Mouse (Mus musculus) heart, adult 11 months (tissue): ENCODE data around the gene Zmym1.
"Not testable (repeated sequence)": the region's sequence is repeated elsewhere in the genome, so short reads cannot be mapped to it uniquely, and the experiment has no call there.

ENCODE experiments used
- DNase-seq: peaks from one replicate; pipeline ENCODE4 v3.0.0; 2022

Zmym1 gene

DNA sequence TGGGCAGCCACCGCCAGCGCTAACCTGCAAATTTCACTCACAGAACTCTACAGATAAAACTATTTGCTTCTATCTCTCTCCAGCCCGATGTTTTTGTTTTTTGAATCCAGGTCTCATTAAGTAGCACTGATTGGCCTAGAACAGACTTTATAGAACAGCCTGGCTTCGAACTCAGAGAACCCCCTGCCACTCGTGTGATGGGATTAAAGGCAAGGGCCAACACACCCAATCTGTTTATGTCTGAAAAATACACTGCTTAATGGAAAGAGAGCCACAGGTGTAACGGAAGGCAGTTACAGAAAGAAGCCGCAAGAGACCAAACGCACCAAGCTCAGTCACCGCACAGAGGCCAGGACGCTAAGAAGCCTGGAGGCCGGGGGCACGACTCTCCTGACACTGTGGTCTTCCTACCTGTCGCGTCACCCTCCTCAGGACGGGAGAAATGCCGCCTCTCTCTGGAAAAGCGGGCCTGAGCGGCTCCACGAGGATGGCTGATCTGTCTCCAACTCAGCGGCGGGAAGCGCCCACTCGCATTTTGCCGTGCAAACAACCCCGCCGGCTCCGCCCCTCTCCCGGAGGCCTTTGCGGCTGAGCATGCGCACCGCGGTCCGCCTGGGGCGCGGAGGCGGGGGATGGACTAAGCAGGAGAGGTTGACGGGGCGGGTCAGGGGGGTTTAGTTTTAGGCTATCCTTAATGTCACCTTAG, at the start of gene Zmym1:
Gene Zmym1, minus strand, starts transcription at position 568 of the 706 bp plus-strand sequence.
- DNase-seq, result peak; percentile 99

GRCm38 (mm10) chr4:127110570-127110969, 49.6 kb upstream of the Zmym1 start:
- peak; percentile 74 for DNase-seq

GRCm38 (mm10) chr4:127107566-127107965, 46.6 kb upstream of the Zmym1 start:
- peak; percentile 35 for DNase-seq

GRCm38 (mm10) chr4:127099552-127099951, 38.6 kb upstream of the Zmym1 start:
- DNase-seq, result not testable (repeated sequence)

DNA sequence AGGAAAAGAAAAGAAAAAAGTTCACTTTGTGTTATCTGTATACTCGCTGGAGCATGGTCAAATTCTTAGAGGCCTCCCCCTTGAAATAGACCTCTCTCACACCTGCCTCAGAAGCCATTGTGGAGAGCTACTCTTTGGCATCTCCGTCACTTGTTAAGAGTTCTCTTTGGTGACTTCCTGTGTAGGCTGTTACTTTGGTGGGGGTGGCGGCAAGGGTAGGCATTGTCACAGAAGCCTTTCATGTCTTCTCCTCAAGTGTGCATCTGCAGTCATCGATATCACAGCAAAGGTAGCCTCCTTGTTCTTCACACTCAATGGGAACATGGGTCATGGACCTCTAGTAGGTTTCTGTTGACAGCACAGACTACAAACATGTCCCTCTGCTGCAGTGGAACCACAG, 34.1 kb upstream of the Zmym1 start:
- DNase-seq, result peak; percentile 17

- peak; percentile 22 for DNase-seq
These were observed 30.2 kb upstream of the Zmym1 start for GRCm38 (mm10) chr4:127091188-127091587.

DNA sequence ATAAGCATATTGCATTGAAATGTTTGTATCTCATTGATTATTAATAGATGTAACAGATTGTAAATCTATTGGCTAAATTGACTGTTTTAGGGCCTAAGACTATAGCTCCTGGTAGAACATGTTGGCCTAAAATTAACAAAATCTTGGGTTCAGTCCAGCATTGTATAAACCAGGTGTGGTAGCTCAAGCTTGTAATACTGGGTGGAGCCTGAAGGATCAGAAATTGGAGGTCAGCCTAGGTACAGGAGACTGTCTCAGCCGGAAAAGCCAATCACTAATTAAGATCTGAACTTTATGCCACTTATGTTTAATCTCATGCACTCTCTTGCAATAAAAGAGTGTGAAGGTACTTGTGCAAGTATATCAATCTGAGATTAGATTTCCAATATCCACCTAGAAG, 24.8 kb upstream of the Zmym1 start:
- DNase-seq, result peak; percentile 21

GRCm38 (mm10) chr4:127083131-127083530, 22.2 kb upstream of the Zmym1 start:
- no peak for DNase-seq

DNA sequence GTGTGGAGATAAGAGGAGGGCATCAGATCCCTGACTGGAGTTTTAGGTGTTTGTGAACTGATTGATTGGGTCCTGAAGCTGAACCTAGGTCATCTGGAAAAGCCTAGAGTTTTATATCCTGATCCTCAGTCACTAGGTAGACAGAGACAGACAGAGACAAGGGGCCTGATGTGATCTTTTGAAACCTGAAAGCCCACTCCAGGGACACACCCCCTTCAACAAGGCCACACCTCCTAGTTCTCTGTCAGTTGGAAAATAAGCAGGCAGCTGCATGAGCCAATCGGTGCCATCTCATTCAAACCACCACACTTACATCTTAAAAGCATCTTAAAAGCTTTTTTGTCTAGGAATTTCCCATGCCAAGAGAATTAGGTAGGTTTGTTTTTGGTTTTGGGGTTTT, 19.9 kb upstream of the Zmym1 start:
- DNase-seq, result peak; percentile 73

DNA sequence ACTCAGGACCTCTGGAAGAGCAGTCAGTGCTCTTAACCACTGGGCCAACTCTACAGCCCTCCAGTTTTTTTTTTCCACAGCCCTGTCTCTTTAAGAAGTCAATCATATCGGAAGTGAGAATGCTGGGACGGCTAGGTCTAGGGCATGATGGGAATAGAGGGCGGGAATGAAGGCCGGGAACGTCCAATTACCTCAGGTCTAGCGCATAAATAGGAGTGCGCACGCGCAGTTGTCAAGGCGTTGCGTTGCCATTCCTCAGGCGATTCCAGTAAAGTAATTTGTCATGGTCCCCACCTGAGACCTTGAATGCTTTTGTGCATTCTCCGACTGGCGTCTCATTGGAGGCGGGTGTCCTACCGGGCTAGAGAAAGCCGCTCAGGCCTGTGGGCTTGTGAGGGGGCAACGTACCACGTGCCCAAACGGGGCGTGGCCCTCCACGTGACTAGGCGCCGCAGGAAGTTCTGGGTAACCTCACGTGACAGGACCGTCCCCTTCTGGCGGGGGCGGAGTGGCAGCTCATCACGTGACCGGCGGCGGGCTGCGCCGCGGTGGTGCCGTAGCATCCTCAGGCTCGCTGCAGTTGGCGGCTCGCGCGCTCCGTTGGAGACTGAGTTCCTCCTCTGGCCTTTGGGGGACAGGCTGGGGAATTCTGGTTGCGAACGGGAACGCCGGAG, 16.1 kb upstream of the Zmym1 start, which contains the start of gene Zmym6:
Gene Zmym6, plus strand, starts transcription at position 509 of the 674 bp plus-strand sequence.
- peak; percentile 100 for DNase-seq

- peak; percentile 72 for DNase-seq
These were observed 14.0 kb upstream of the Zmym1 start for GRCm38 (mm10) chr4:127074915-127075314.

GRCm38 (mm10) chr4:127064051-127064450, 3.1 kb upstream of the Zmym1 start:
- no peak for DNase-seq

- peak; percentile 71 for DNase-seq
These were observed 6.3 kb downstream of the Zmym1 start for GRCm38 (mm10) chr4:127054522-127055198.

DNA sequence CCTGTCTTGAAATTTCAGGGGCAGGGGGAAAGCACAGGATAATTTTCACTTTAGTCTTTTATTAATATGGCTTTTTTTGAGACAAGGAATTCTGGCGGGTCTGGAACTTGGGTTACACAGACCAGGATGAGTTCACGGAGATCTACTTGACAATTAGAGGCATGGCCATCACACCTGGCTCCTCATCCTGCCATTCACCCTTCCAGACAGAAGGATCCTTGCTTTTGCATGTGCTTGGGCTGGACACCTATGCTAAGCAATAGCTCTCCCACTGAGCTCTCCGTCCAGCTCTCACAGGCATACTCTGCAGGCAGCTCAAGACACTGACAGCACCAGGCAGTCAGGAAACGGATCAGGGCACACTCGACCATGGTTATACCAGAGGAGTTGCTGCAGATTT, 7.9 kb downstream of the Zmym1 start:
- DNase-seq, result peak; percentile 82

GRCm38 (mm10) chr4:127051121-127051520, 9.8 kb downstream of the Zmym1 start:
- DNase-seq, result peak; percentile 60

DNA sequence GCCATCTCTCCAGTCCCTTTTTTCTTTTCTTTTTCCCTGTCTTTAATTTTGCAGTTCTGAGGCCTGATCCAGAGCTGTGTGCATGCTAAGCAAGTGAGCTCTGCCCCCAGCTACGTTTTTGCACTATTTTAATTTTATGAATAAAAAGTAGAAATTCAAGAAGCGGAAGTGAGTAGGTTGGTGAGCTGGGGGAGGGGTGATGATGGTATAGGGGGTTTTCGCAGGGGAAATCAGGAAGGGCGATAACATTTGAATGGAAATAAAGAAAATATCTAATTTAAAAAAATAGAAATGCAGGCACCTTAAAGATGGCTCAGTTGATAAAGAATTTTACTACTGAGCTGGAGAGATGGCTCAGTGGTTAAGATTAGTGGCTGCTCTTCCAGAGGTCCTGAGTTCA, 17.4 kb downstream of the Zmym1 start:
- DNase-seq, result peak; percentile 11

GRCm38 (mm10) chr4:127039871-127040483, 21.0 kb downstream of the Zmym1 start:
- DNase-seq, result peak; percentile 83

DNA sequence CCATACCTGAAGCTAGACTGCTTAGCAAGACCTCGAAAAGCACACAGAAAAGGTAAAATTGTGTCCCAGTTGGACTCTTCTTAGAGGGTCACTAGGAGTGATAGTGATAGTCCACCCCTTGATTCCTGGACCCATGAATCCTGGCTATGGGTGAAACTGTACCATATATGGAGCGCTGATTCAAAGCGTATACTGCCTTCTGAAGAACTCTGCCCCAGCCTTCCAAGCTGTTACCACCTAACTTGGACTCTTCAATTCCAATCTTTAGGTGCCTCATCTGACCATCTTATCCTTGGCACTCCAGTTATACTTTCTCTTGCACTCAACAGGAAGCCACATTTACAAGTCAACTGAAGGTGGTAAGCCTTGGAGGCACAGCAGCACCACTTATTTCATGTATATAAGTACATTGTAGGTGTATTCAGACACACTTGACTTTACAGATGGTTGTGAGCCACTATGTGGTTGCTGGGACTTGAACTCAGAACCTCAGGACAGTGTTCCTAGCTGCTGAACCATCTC, 22.1 kb downstream of the Zmym1 start:
- peak; percentile 42 for DNase-seq

GRCm38 (mm10) chr4:127037908-127038827, 22.8 kb downstream of the Zmym1 start:
- DNase-seq, result peak; percentile 52

DNA sequence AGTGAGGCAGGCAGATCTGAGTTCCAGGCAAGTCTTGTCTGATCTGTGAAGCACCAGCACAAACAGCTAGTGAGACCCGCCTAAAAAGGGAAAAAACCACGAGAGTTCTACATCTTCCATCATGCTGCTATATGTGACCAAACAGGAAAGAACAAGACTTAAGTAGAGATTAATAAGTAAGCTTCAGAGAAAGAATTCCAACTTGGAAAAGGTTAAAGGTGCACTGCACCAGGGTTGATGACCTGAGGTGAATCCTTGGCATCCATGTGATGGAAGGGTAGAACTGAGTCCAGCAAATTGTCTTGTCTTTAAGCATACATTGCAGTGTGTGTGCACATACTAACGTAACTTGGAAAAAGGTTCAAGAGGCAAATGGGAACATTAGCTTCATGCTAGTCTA, 23.8 kb downstream of the Zmym1 start:
- peak; percentile 13 for DNase-seq

GRCm38 (mm10) chr4:127027228-127028190, 33.4 kb downstream of the Zmym1 start:
- DNase-seq, result peak; percentile 89
